In genomic region chr9:32654305-32654704, GRCm38 (mm10) we compare ENCODE assay signal across 31 mouse cellular contexts. TPM values are rescaled to one million over a fixed set of nuclear protein-coding genes. Genes with fewer than 3 reads are reported as not detected.
A peak's percentile ranks its signal among the peaks of the same experiment; 100 is the strongest.
DNase-seq lines count a peak whose midpoint lies in the region; ATAC-seq and TF ChIP-seq lines count a peak whose summit lies in the region.
"Had no signal": no experiment of that assay in that cellular context is flagged by ENCODE, and none has a peak within 500 bp of the region (broad histone marks: within the 10 kb centered on the region; RNA-seq: fewer than 3 reads in every experiment).

No protein-coding gene starts in this region.

- WGBS in kidney, embryonic 16.5 days = 63% methylated on average over 1 of the region's 1 CpGs
- 58% methylated on average over 1 of the region's 1 CpGs for WGBS in bone marrow, adult 2 months

- no peak for TF ChIP-seq CTCF in bone marrow, adult 2 months (IDR thresholded peaks at IDR 0.05; ENCODE audit: control insufficient read depth, insufficient read depth, low read length)

- TF ChIP-seq POLR2A in bone marrow, adult 2 months (IDR thresholded peaks at IDR 0.05; ENCODE audit: borderline replicate concordance, control insufficient read depth, low read depth, low read length) = no peak

- H3K27ac ChIP-seq in kidney, embryonic 16.5 days (ENCODE audit: low read length) = 0 out of 2 replicates have a peak overlapping the region, but pooled peaks have one; percentile 38
- H3K27ac ChIP-seq in bone marrow, adult 2 months (ENCODE audit: control insufficient read depth, insufficient read depth, low read depth, low read length, poor library complexity) = peak overlapping the region; percentile 75; the same call in 1 of the 2 replicates
- H3K27ac ChIP-seq: forebrain, embryonic 12.5 days; hindbrain, embryonic 14.5 days; layer of hippocampus, adult 2 months; left cerebral cortex, adult 2 months; limb, embryonic 13.5 days; liver, embryonic 14.5 days; neural tube, embryonic 15.5 days had no signal

- DNase-seq in kidney, postnatal 25 days = no peak
- peak; percentile 78 for DNase-seq in 416B (ENCODE audit: low read depth)
- DNase-seq in induced T-regulatory cell, adult 2 months (ENCODE audit: low read depth) = peak; percentile 29
- no peak for DNase-seq in adrenal gland, adult 18-20 months (ENCODE audit: low spot score in 2 of 2)
- DNase-seq in right cerebral cortex, postnatal 14 days = no peak
- DNase-seq: adrenal gland, postnatal 10 days; B cell, adult 2 months; cerebellum, adult 11-12 months; cerebellum, postnatal 10 days; forebrain, postnatal 0 days; gastrocnemius, postnatal 14 days; heart, postnatal 4 days; kidney, adult 2 months; kidney, postnatal 14 days; lung, postnatal 36 days; midbrain, embryonic 14.5 days; retina, postnatal 1 day; right cerebral cortex, postnatal 25 days; spleen, adult 18-20 months; thymus, postnatal 14 days had no signal

- ATAC-seq in kidney, embryonic 16.5 days (ENCODE audit: low FRiP score, low TSS enrichment) = peak; percentile 39; the same call in 1 of the 2 replicates
- ATAC-seq: forebrain, postnatal 0 days had no signal

- no peak overlapping the region for H3K4me3 ChIP-seq in kidney, embryonic 16.5 days (ENCODE audit: low read length)
- no peak overlapping the region for H3K4me3 ChIP-seq in bone marrow, adult 2 months (replicated peaks; ENCODE audit: control insufficient read depth, low read depth, low read length)
- H3K4me3 ChIP-seq: erythroblast, embryonic 14.5 days; forebrain, embryonic 12.5 days; heart, embryonic 12.5 days; layer of hippocampus, adult 2 months; left cerebral cortex, adult 2 months; limb, embryonic 13.5 days; neural tube, embryonic 15.5 days had no signal

- H3K9me3 ChIP-seq in kidney, embryonic 16.5 days (ENCODE audit: low read length) = no peaks in the 10 kb centered on the region
- H3K9me3 ChIP-seq: forebrain, embryonic 12.5 days; heart, embryonic 12.5 days; limb, embryonic 13.5 days; neural tube, embryonic 15.5 days had no signal

- no peak overlapping the region for H3K4me2 ChIP-seq in kidney, embryonic 16.5 days (replicated peaks; ENCODE audit: low read depth, low read length)
- H3K4me2 ChIP-seq: forebrain, embryonic 12.5 days; heart, embryonic 12.5 days; hindbrain, embryonic 14.5 days; limb, embryonic 13.5 days; neural tube, embryonic 15.5 days had no signal

- H3K36me3 ChIP-seq in kidney, embryonic 16.5 days (ENCODE audit: insufficient read depth, low read length) = no peaks in the 10 kb centered on the region
- H3K36me3 ChIP-seq: forebrain, embryonic 12.5 days; heart, embryonic 12.5 days; limb, embryonic 13.5 days; neural tube, embryonic 15.5 days had no signal

- H3K4me1 ChIP-seq in kidney, embryonic 16.5 days (ENCODE audit: insufficient read depth, low read length) = peaks cover 23% of the 10 kb centered on the region
- peaks cover 10% of the 10 kb centered on the region; the same call in 1 of the 2 replicates for H3K4me1 ChIP-seq in bone marrow, adult 2 months (ENCODE audit: control insufficient read depth, insufficient read depth, low read length)
- H3K4me1 ChIP-seq: forebrain, embryonic 12.5 days; neural tube, embryonic 15.5 days had no signal

- H3K27me3 ChIP-seq in kidney, embryonic 16.5 days (ENCODE audit: insufficient read depth, low read length) = no peaks in the 10 kb centered on the region
- H3K27me3 ChIP-seq: heart, embryonic 12.5 days; limb, embryonic 13.5 days had no signal

- H3K9ac ChIP-seq in kidney, embryonic 16.5 days (replicated peaks; ENCODE audit: low read length) = no peak overlapping the region
- H3K9ac ChIP-seq: forebrain, embryonic 12.5 days; forebrain, postnatal 0 days; heart, embryonic 12.5 days; hindbrain, embryonic 14.5 days; limb, embryonic 13.5 days; liver, embryonic 14.5 days; neural tube, embryonic 15.5 days had no signal

RNA-seq across cellular contexts. Expression of gene Ets1, which starts 18.3 kb away (rescaled TPM):
- 76.2 and 80.2 TPM in 2 replicates for polyA plus RNA-seq in kidney, embryonic 16.5 days (2015; fragmentation: Nextera tagmentation; extraction: Ambion mirVana)
- 23.5 and 34.5 TPM in 2 replicates for polyA plus RNA-seq in bone marrow, adult 2 months (2011; ENCODE audit: insufficient read depth, insufficient read length, low replicate concordance, missing spikeins)
- total RNA-seq in adrenal gland, adult 18-20 months (2021) = 10 to 100 TPM; 22.2 to 24.6 TPM

Comparison
In these comparisons a context has a peak if more than half of its experiments do, and no peak if none do; other contexts are left out.
1. DNase-seq: peak in 416B (single experiment) and induced T-regulatory cell, adult 2 months (single experiment); none in kidney, postnatal 25 days (0 of 2), adrenal gland, adult 18-20 months (0 of 2) and right cerebral cortex, postnatal 14 days (single experiment).